Mouse (Mus musculus) liver, embryonic 14.5 days (tissue): ENCODE data around the gene Carhsp1. TPM values are rescaled to one million over a fixed set of nuclear protein-coding genes. Genes with fewer than 3 reads are reported as not detected.

Source experiments
- ATAC-seq: fragments of 200-750 bp; cut with Nextera tagmentation; 2 replicates; pipeline ENCODE4 v1.8.0; 2017; ENCODE audit warnings: moderate number of reproducible peaks, mild to moderate bottlenecking, moderate library complexity; ENCODE audit not compliant: insufficient read depth
- DNase-seq, 3 experiments: peaks; one replicate each; pipeline ENCODE4 v3.0.0-alpha.2; 2012 to 2013; ENCODE audit warnings: low read depth in 3 of 3, low spot score in 3 of 3
- H3K27ac ChIP-seq: fragments of 300-500 bp; sonication (generic); 2 replicates; pipeline ENCODE4 v1.5.1; 2014; ENCODE audit warnings: moderate library complexity, mild to moderate bottlenecking, control low read depth, inconsistent platforms
- H3K27me3 ChIP-seq: fragments of 300-500 bp; sonication (generic); 2 replicates; pipeline ENCODE4 v1.6.1; 2014; ENCODE audit warnings: mild to moderate bottlenecking, low read length, moderate library complexity; ENCODE audit not compliant: control insufficient read depth, insufficient read depth
- H3K36me3 ChIP-seq: fragments of 300-500 bp; sonication (generic); replicated peaks from 2 replicates; pipeline ENCODE4 v1.6.1; 2014; ENCODE audit warnings: low read depth; ENCODE audit not compliant: control insufficient read depth, insufficient read depth
- H3K4me1 ChIP-seq, 2 experiments: fragments of 200-500 bp in 1 of 2; fragments of 300-500 bp in 1 of 2; sonication (generic) in 1 of 2; replicated peaks; 2 replicates each; pipeline ENCODE4 v1.6.1; 2012 to 2014; ENCODE audit warnings: antibody characterized with exemption in 1 of 2, inconsistent platforms in 1 of 2, low read length in 1 of 2; ENCODE audit not compliant: control insufficient read depth in 2 of 2, insufficient read depth in 2 of 2
- H3K4me2 ChIP-seq: fragments of 300-500 bp; sonication (generic); 2 replicates; pipeline ENCODE4 v1.6.1; 2014; ENCODE audit warnings: low read depth, mild to moderate bottlenecking, control low read depth, moderate library complexity
- H3K4me3 ChIP-seq, 2 experiments: fragments of 200-500 bp in 1 of 2; fragments of 300-500 bp in 1 of 2; sonication (generic) in 1 of 2; 2 replicates each; pipeline ENCODE4 v1.5.1; 2012 to 2014; ENCODE audit warnings: low read depth in 2 of 2, low read length in 2 of 2, mild to moderate bottlenecking in 2 of 2, control low read depth in 1 of 2, inconsistent platforms in 1 of 2, moderate library complexity in 1 of 2; ENCODE audit not compliant: insufficient read depth in 1 of 2
- H3K9ac ChIP-seq: fragments of 300-500 bp; sonication (generic); replicated peaks from 2 replicates; pipeline ENCODE4 v1.6.1; 2014; ENCODE audit warnings: mild to moderate bottlenecking, control low read depth, moderate library complexity
- H3K9me3 ChIP-seq: fragments of 300-500 bp; sonication (generic); 2 replicates; pipeline ENCODE4 v1.6.1; 2016; ENCODE audit warnings: low read length, mixed read lengths; ENCODE audit not compliant: control insufficient read depth
- CTCF ChIP-seq: IDR thresholded peaks from 2 replicates; pipeline ENCODE4 v1.5.1; 2016; ENCODE audit warnings: antibody characterized with exemption, low read depth, control low read depth
- EP300 ChIP-seq: IDR thresholded peaks from 2 replicates; pipeline ENCODE4 v1.6.1; 2016; ENCODE audit warnings: antibody characterized with exemption, low read depth
- WGBS: fragments of 180-500 bp; shearing (Covaris S2); extraction: QIAGEN DNeasy Blood & Tissue Kit; methylation state at CpG from one replicate; pipeline ENCODE4 v1.1.7; 2014; ENCODE audit not compliant: insufficient replicate concordance; 5-methylcytosine and 5-hydroxymethylcytosine counted together
- polyA plus RNA-seq, 2 experiments: library from polyadenylated mRNA; depleted of rRNA in 1 of 2; stranded (reverse) in 1 of 2; unstranded in 1 of 2; fragments of >200 nt; fragmentation: Nextera tagmentation in 1 of 2; extraction: Ambion mirVana in 1 of 2; gene quantifications; 2 replicates each; pipeline versions ENCODE4 v1.2.1 to v1.2.3; 2012 to 2014

Gene Carhsp1
- polyA plus RNA-seq, 2 experiments, result 31.3 to 38.7 TPM

GRCm38 (mm10) chr16:8663022-8663421, 8.9 kb downstream of the Carhsp1 start:
- Histone ChIP-seq H3K27ac (no peak overlapping the region), H3K36me3 (peaks cover 53% of the 10 kb centered on the region), H3K9me3 (no peaks in the 10 kb centered on the region), H3K4me1 (peaks cover 13 to 17% of the 10 kb centered on the region in 2 experiments), H3K4me2 (no peak overlapping the region), H3K27me3 (no peaks in the 10 kb centered on the region), H3K9ac (no peak overlapping the region), H3K4me3 (no peak overlapping the region)
- DNase-seq, result no peak
- ATAC-seq, result no peak
- no peak for TF ChIP-seq CTCF
- no peak for TF ChIP-seq EP300
- WGBS, result 20% methylated on average over 2 of the region's 2 CpGs

GRCm38 (mm10) chr16:8658764-8659163, 13.2 kb downstream of the Carhsp1 start:
- ATAC-seq, result no peak
- Histone ChIP-seq H3K4me1 (peaks cover 8 to 10% of the 10 kb centered on the region in 2 experiments), H3K4me3 (no peak overlapping the region), H3K27me3 (no peaks in the 10 kb centered on the region), H3K9ac (no peak overlapping the region), H3K9me3 (no peaks in the 10 kb centered on the region), H3K4me2 (no peak overlapping the region), H3K27ac (no peak overlapping the region), H3K36me3 (peaks cover 55% of the 10 kb centered on the region)
- TF ChIP-seq EP300 (no peak), CTCF (no peak)
- DNase-seq, result no peak
- WGBS, result 86% methylated on average over 4 of the region's 4 CpGs

GRCm38 (mm10) chr16:8658349-8658748, 13.6 kb downstream of the Carhsp1 start:
- DNase-seq, result no peak
- no peak overlapping the region for H3K9ac ChIP-seq

GRCm38 (mm10) chr16:8656256-8656655, 15.7 kb downstream of the Carhsp1 start:
- no peak overlapping the region for H3K27ac ChIP-seq
- DNase-seq, result no peak
- H3K9me3 ChIP-seq, result no peaks in the 10 kb centered on the region
- TF ChIP-seq CTCF, result no peak
- no peak for TF ChIP-seq EP300
- peaks cover 8 to 10% of the 10 kb centered on the region in 2 experiments for H3K4me1 ChIP-seq
- no peak overlapping the region for H3K4me2 ChIP-seq
- no peak overlapping the region for H3K9ac ChIP-seq
- ATAC-seq, result no peak
- 66% methylated on average over 2 of the region's 2 CpGs for WGBS
- no peak overlapping the region for H3K4me3 ChIP-seq
- no peaks in the 10 kb centered on the region for H3K27me3 ChIP-seq
- peaks cover 37% of the 10 kb centered on the region for H3K36me3 ChIP-seq

More at GRCm38 (mm10) chr16:8658349-8658748, 13.6 kb downstream of the Carhsp1 start:
- no peak overlapping the region for H3K27ac ChIP-seq
- TF ChIP-seq CTCF (no peak), EP300 (no peak)
- no peaks in the 10 kb centered on the region for H3K9me3 ChIP-seq
- H3K27me3 ChIP-seq, result no peaks in the 10 kb centered on the region
- peaks cover 8 to 10% of the 10 kb centered on the region in 2 experiments for H3K4me1 ChIP-seq
- H3K4me2 ChIP-seq, result no peak overlapping the region
- no peak for ATAC-seq
- 75% methylated on average over 4 of the region's 4 CpGs for WGBS
- H3K4me3 ChIP-seq, result no peak overlapping the region
- peaks cover 54% of the 10 kb centered on the region for H3K36me3 ChIP-seq

DNA sequence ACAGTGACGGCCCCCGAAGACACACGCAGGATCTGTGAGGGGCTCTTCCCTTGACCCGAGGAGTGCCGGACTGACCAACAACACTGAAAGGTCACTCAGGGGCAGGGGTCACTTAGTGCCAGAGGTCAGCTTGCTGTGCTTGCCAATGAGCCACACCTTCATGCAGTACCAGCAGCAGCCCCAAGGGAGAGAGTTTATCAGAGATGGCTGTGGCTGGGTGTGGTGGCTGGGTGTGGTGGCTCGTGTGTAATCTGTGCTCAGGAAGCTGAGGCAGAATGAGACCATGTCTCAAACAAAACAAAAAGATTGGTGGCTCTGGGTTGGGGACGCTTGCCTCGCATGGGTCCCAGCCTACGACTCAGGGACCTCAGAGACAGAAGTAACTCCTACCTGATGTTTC, 16.4 kb downstream of the Carhsp1 start:
- peaks cover 8 to 10% of the 10 kb centered on the region in 2 experiments for H3K4me1 ChIP-seq
- H3K4me3 ChIP-seq, result no peak overlapping the region
- peaks cover 33% of the 10 kb centered on the region for H3K36me3 ChIP-seq
- no peaks in the 10 kb centered on the region for H3K27me3 ChIP-seq
- peak; percentile 58 for ATAC-seq
- DNase-seq, result no peak
- no peak overlapping the region for H3K27ac ChIP-seq
- whole genome bisulfite sequencing, result 58% methylated on average over 9 of the region's 9 CpGs
- H3K9me3 ChIP-seq, result no peaks in the 10 kb centered on the region
- no peak overlapping the region for H3K4me2 ChIP-seq
- TF ChIP-seq CTCF (peak; percentile 81), EP300 (no peak)
- H3K9ac ChIP-seq, result no peak overlapping the region
